Mouse (Mus musculus) T-helper 17 cell (primary cell): ENCODE data around the gene Cpne7.

Source experiments
- in situ Hi-C, 2 experiments: fragments of 300-600 bp; cut with MboI, MseI; formaldehyde crosslinking; loops; 1 replicate in 1 of 2; 2 replicates in 1 of 2; pipeline ENCODE4 v1.15.1; 2025; ENCODE audit warnings: high pct_unique_total_duplicates in 2 of 2

Gene Cpne7

DNA sequence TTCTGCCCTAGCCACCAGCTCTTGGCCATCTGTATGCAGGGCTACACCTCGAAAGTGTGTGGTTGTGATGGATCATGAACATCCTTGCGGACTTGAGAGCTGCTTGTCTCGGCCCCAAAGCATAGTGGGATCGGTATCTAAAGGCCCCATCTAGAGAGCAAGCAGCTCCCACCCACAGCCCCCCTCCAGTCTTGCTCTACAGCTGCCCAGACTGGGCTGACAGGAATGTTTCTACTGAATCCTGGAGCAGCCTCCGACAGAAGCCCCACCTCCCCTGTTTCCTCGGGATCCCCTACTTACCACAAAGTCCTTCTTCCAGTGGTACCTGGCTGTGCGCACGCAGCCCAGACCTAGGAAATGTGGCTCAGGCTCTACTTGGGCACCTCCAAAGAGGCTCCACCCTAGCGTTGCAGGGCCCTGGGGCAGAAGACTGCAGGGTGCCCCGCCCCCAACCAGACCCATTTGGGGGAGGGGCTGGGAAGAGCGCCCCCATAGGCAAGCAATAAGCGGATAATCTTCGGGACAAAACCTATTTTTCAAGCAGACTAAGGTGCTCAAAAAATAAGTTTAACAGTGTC, 40.8 kb downstream of the Cpne7 start, which contains the start of gene Sult5a1:
Gene Sult5a1 (minus strand): TSS at position 428 of the 578 bp plus-strand sequence.
- in situ Hi-C loops: no loop called here

DNA sequence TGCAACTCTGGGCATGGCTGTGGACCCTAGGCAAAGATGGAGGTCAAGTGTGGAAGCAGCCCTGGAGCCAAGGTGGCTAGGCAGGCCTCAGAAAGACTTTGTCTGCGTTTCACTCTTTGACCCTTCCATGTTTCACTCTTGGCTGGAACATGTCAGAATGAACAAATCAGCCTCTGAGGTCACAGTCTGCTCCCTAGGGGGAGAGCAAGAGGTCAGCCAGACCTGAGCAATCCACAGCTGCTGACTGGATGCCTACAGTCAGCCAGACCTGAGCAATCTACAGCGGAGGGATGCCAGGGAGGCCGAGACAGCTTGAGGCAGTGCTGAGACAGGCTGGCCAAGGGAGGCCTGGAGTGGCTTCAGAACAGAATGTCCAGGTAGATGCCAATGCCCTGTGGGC, 64.2 kb downstream of the Cpne7 start:
- in situ Hi-C loops: loop anchor here in 1 of 2 experiments (10.0 kb wide), 1 partner anchor 57 kb away; no protein-coding TSS in a partner anchor
